Comparison of ENCODE assay signal across 33 mouse cellular contexts in genomic region chr11:29861040-29861439, GRCm38 (mm10). TPM values are rescaled to one million over a fixed set of nuclear protein-coding genes. Genes with fewer than 3 reads are reported as not detected.
"Had no signal": no experiment of that assay in that cellular context is flagged by ENCODE, and none has a peak within 500 bp of the region (broad histone marks: within the 10 kb centered on the region; RNA-seq: fewer than 3 reads in every experiment).

No protein-coding gene starts in this region.

- H3K27me3 ChIP-seq: heart, embryonic 13.5 days; heart, embryonic 15.5 days; hindbrain, embryonic 12.5 days; hindbrain, embryonic 13.5 days; hindbrain, embryonic 15.5 days; intestine, embryonic 15.5 days; kidney, embryonic 15.5 days had no signal

- H3K4me2 ChIP-seq: heart, embryonic 13.5 days; heart, embryonic 15.5 days; hindbrain, embryonic 12.5 days; hindbrain, embryonic 13.5 days; hindbrain, embryonic 14.5 days; hindbrain, embryonic 15.5 days; intestine, embryonic 15.5 days; kidney, embryonic 15.5 days had no signal

- ATAC-seq: inflammation-experienced regulatory T-cells, adult 6 months; intestine, embryonic 15.5 days; intestine, embryonic 16.5 days; intestine, postnatal 0 days had no signal

- H3K36me3 ChIP-seq: heart, embryonic 13.5 days; heart, embryonic 15.5 days; hindbrain, embryonic 10.5 days; hindbrain, embryonic 12.5 days; hindbrain, embryonic 13.5 days; hindbrain, embryonic 15.5 days; intestine, embryonic 15.5 days; kidney, embryonic 15.5 days had no signal

- H3K4me3 ChIP-seq: heart, embryonic 13.5 days; heart, embryonic 15.5 days; hindbrain, embryonic 10.5 days; hindbrain, embryonic 12.5 days; hindbrain, embryonic 13.5 days; hindbrain, embryonic 15.5 days; intestine, embryonic 15.5 days; kidney, embryonic 15.5 days; layer of hippocampus, adult 2 months; left cerebral cortex, adult 2 months had no signal

- H3K9me3 ChIP-seq: heart, embryonic 13.5 days; heart, embryonic 15.5 days; hindbrain, embryonic 10.5 days; hindbrain, embryonic 12.5 days; hindbrain, embryonic 13.5 days; hindbrain, embryonic 15.5 days; intestine, embryonic 15.5 days; kidney, embryonic 15.5 days had no signal

- H3K4me1 ChIP-seq: heart, embryonic 13.5 days; heart, embryonic 15.5 days; hindbrain, embryonic 12.5 days; hindbrain, embryonic 13.5 days; hindbrain, embryonic 15.5 days; intestine, embryonic 15.5 days; kidney, embryonic 15.5 days had no signal

- H3K9ac ChIP-seq: heart, embryonic 13.5 days; heart, embryonic 15.5 days; hindbrain, embryonic 12.5 days; hindbrain, embryonic 13.5 days; hindbrain, embryonic 14.5 days; hindbrain, embryonic 15.5 days; intestine, embryonic 15.5 days; kidney, embryonic 15.5 days had no signal

- H3K27ac ChIP-seq: heart, embryonic 13.5 days; heart, embryonic 15.5 days; hindbrain, embryonic 10.5 days; hindbrain, embryonic 12.5 days; hindbrain, embryonic 13.5 days; hindbrain, embryonic 14.5 days; hindbrain, embryonic 15.5 days; hindbrain, postnatal 0 days; intestine, embryonic 15.5 days; kidney, embryonic 15.5 days; kidney, postnatal 0 days had no signal

- DNase-seq: heart, postnatal 10 days; heart, postnatal 14 days; heart, postnatal 36 days; heart, postnatal 4 days; kidney, adult 11 months; kidney, adult 18-20 months; kidney, adult 2 months; kidney, adult 8-10 months; kidney, adult 9 months; kidney, postnatal 10 days; kidney, postnatal 14 days; kidney, postnatal 25 days; kidney, postnatal 36 days; kidney, postnatal 4 days; layer of hippocampus, adult 9-11 months; layer of hippocampus, postnatal 36 days had no signal

RNA-seq across cellular contexts. Expression of gene 4931440F15Rik, which starts 35.6 kb away (rescaled TPM):
- total RNA-seq: hematopoietic stem cell, adult 5-6 weeks had no signal
